Mouse (Mus musculus): ENCODE data around the gene Tac2. TPM values are rescaled to one million over a fixed set of nuclear protein-coding genes. Genes with fewer than 3 reads are reported as not detected.

Tac2 gene
- polyA plus RNA-seq, 1 experiment from 2014 or later = 0.74 TPM

DNA sequence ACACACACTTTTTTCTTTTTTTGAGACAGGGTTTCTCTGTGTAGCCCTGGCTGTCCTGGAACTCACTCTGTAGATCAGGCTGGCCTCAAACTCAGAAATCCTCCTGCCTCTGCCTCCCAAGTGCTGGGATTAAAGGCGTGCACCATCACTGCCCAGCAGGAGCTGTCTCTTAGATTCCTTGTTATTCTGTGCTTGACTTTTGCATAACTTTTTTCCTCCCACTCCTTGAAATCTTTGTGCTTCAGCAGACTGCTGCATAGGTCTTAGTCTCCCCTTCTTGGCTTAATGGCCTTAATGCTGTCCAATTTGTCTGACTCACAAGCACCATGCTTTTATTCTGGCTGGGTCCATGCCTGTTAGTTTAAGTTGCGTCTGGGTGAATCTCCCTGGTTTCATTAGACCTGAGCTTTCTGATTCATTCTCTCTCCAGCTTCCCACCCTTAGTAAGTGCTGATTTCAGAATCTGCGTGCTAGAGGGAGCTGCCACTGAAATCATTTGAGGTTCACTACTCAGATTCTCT is 15.4 kb upstream of the Tac2 start:
- no peak overlapping the region for H3K4me3 ChIP-seq (ENCODE audit: low read length)
- no peaks in the 10 kb centered on the region for H3K9me3 ChIP-seq (replicated peaks; ENCODE audit: control insufficient read depth, low read length)
- ATAC-seq (replicated peaks; ENCODE audit: extremely low read depth, insufficient read depth, low FRiP score) = no peak
- no peak overlapping the region for H3K9ac ChIP-seq (ENCODE audit: low read length)
- no peak overlapping the region for H3K4me2 ChIP-seq (ENCODE audit: low read depth, low read length)
- H3K27ac ChIP-seq (ENCODE audit: low read length) = no peak overlapping the region
- H3K36me3 ChIP-seq (ENCODE audit: control insufficient read depth, insufficient read depth) = no peaks in the 10 kb centered on the region
- WGBS = 79% methylated on average over 3 of the region's 3 CpGs
- H3K27me3 ChIP-seq (ENCODE audit: control insufficient read depth, insufficient read depth, low read length) = no peaks in the 10 kb centered on the region
- H3K4me1 ChIP-seq (ENCODE audit: control insufficient read depth, insufficient read depth, low read length) = peaks cover 6% of the 10 kb centered on the region

GRCm38 (mm10) chr10:127710331-127710730 is 13.9 kb upstream of the Tac2 start:
- H3K9me3 ChIP-seq (replicated peaks; ENCODE audit: control insufficient read depth, low read length) = no peaks in the 10 kb centered on the region
- WGBS = 55% methylated on average over 13 of the region's 13 CpGs
- ATAC-seq (replicated peaks; ENCODE audit: extremely low read depth, insufficient read depth, low FRiP score) = no peak

GRCm38 (mm10) chr10:127712736-127713135 is 11.5 kb upstream of the Tac2 start:
- peaks cover 2% of the 10 kb centered on the region; the same call in 1 of the 2 replicates for H3K4me1 ChIP-seq (ENCODE audit: control insufficient read depth, insufficient read depth, low read length)
- no peaks in the 10 kb centered on the region for H3K36me3 ChIP-seq (ENCODE audit: control insufficient read depth, insufficient read depth)
- no peaks in the 10 kb centered on the region for H3K27me3 ChIP-seq (ENCODE audit: control insufficient read depth, insufficient read depth, low read length)
- H3K9me3 ChIP-seq (replicated peaks; ENCODE audit: control insufficient read depth, low read length) = no peaks in the 10 kb centered on the region
- ATAC-seq (replicated peaks; ENCODE audit: extremely low read depth, insufficient read depth, low FRiP score) = no peak
- H3K27ac ChIP-seq (ENCODE audit: low read length) = no peak overlapping the region
- no peak overlapping the region for H3K4me2 ChIP-seq (ENCODE audit: low read depth, low read length)
- H3K9ac ChIP-seq (ENCODE audit: low read length) = no peak overlapping the region
- 68% methylated on average over 6 of the region's 6 CpGs for WGBS
- no peak overlapping the region for H3K4me3 ChIP-seq (ENCODE audit: low read length)

More at GRCm38 (mm10) chr10:127710331-127710730, 13.9 kb upstream of the Tac2 start:
- Histone ChIP-seq H3K4me1 (ENCODE audit: control insufficient read depth, insufficient read depth, low read length) (peaks cover 6% of the 10 kb centered on the region), H3K4me2 (ENCODE audit: low read depth, low read length) (no peak overlapping the region), H3K27ac (ENCODE audit: low read length) (no peak overlapping the region), H3K9ac (ENCODE audit: low read length) (no peak overlapping the region), H3K4me3 (ENCODE audit: low read length) (no peak overlapping the region), H3K36me3 (ENCODE audit: control insufficient read depth, insufficient read depth) (no peaks in the 10 kb centered on the region), H3K27me3 (ENCODE audit: control insufficient read depth, insufficient read depth, low read length) (no peaks in the 10 kb centered on the region)

- Histone ChIP-seq H3K27me3 (ENCODE audit: control insufficient read depth, insufficient read depth, low read length) (peaks cover 26% of the 10 kb centered on the region), H3K4me1 (ENCODE audit: control insufficient read depth, insufficient read depth, low read length) (0 out of 2 replicates have a peak, but pooled peaks cover 2% of the 10 kb centered on the region), H3K9me3 (replicated peaks; ENCODE audit: control insufficient read depth, low read length) (no peaks in the 10 kb centered on the region), H3K4me3 (ENCODE audit: low read length) (peak overlapping the region; percentile 5), H3K4me2 (ENCODE audit: low read depth, low read length) (peak overlapping the region; percentile 51), H3K9ac (ENCODE audit: low read length) (peak overlapping the region; percentile 18), H3K27ac (ENCODE audit: low read length) (no peak overlapping the region), H3K36me3 (ENCODE audit: control insufficient read depth, insufficient read depth) (no peaks in the 10 kb centered on the region)
- 11% methylated on average over 20 of the region's 20 CpGs for WGBS
- ATAC-seq (replicated peaks; ENCODE audit: extremely low read depth, insufficient read depth, low FRiP score) = no peak; the same call in 1 of the 2 replicates
These were observed 2.4 kb upstream of the Tac2 start for GRCm38 (mm10) chr10:127721671-127722418.

GRCm38 (mm10) chr10:127725136-127725535 is 858 bp downstream of the Tac2 start:
- H3K27ac ChIP-seq (ENCODE audit: low read length) = no peak overlapping the region
- no peak overlapping the region for H3K4me2 ChIP-seq (ENCODE audit: low read depth, low read length)
- no peak overlapping the region for H3K4me3 ChIP-seq (ENCODE audit: low read length)
- WGBS = 44% methylated on average over 4 of the region's 4 CpGs
- H3K36me3 ChIP-seq (ENCODE audit: control insufficient read depth, insufficient read depth) = no peaks in the 10 kb centered on the region
- ATAC-seq (replicated peaks; ENCODE audit: extremely low read depth, insufficient read depth, low FRiP score) = no peak
- no peak overlapping the region for H3K9ac ChIP-seq (ENCODE audit: low read length)
- H3K27me3 ChIP-seq (ENCODE audit: control insufficient read depth, insufficient read depth, low read length) = peaks cover 32% of the 10 kb centered on the region
- H3K4me1 ChIP-seq (ENCODE audit: control insufficient read depth, insufficient read depth, low read length) = 0 out of 2 replicates have a peak, but pooled peaks cover 2% of the 10 kb centered on the region
- H3K9me3 ChIP-seq (replicated peaks; ENCODE audit: control insufficient read depth, low read length) = no peaks in the 10 kb centered on the region

DNA sequence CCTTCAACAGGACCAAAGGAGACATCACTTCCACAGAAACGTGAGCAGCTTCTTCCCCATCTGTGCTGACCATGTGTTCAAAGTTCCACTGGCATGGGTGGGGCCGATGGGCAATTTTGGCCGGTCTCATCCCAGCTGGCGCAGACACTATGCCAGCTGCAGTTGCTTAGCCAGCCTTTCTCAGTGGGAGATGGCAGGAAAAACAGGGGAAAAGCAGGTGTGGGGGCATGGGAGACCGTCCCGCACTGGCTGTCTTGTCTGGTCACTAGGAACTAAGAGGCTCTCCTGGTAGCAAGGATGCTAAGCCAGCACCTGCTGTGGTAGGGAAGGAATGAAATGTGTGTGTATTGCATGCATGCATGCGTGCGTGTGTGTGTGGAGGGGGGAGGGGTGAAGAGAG is 4.2 kb downstream of the Tac2 start:
- no peak overlapping the region for H3K27ac ChIP-seq (ENCODE audit: low read length)
- no peaks in the 10 kb centered on the region for H3K36me3 ChIP-seq (ENCODE audit: control insufficient read depth, insufficient read depth)
- no peak overlapping the region for H3K4me3 ChIP-seq (ENCODE audit: low read length)
- no peak for ATAC-seq (replicated peaks; ENCODE audit: extremely low read depth, insufficient read depth, low FRiP score)
- no peak overlapping the region for H3K4me2 ChIP-seq (ENCODE audit: low read depth, low read length)
- no peaks in the 10 kb centered on the region for H3K9me3 ChIP-seq (replicated peaks; ENCODE audit: control insufficient read depth, low read length)
- H3K27me3 ChIP-seq (ENCODE audit: control insufficient read depth, insufficient read depth, low read length) = peaks cover 13% of the 10 kb centered on the region
- no peak overlapping the region for H3K9ac ChIP-seq (ENCODE audit: low read length)
- 72% methylated on average over 8 of the region's 8 CpGs for WGBS
- H3K4me1 ChIP-seq (ENCODE audit: control insufficient read depth, insufficient read depth, low read length) = no peaks in the 10 kb centered on the region

- H3K9ac ChIP-seq (ENCODE audit: low read length) = no peak overlapping the region
- no peak for ATAC-seq (replicated peaks; ENCODE audit: extremely low read depth, insufficient read depth, low FRiP score)
- H3K4me2 ChIP-seq (ENCODE audit: low read depth, low read length) = no peak overlapping the region
- H3K4me3 ChIP-seq (ENCODE audit: low read length) = no peak overlapping the region
- peaks cover 11% of the 10 kb centered on the region for H3K27me3 ChIP-seq (ENCODE audit: control insufficient read depth, insufficient read depth, low read length)
- WGBS = 59% methylated on average over 11 of the region's 11 CpGs
- H3K36me3 ChIP-seq (ENCODE audit: control insufficient read depth, insufficient read depth) = no peaks in the 10 kb centered on the region
- no peaks in the 10 kb centered on the region for H3K4me1 ChIP-seq (ENCODE audit: control insufficient read depth, insufficient read depth, low read length)
- H3K9me3 ChIP-seq (replicated peaks; ENCODE audit: control insufficient read depth, low read length) = no peaks in the 10 kb centered on the region
- no peak overlapping the region for H3K27ac ChIP-seq (ENCODE audit: low read length)
These were observed 6.1 kb downstream of the Tac2 start for GRCm38 (mm10) chr10:127730285-127730932.

DNA sequence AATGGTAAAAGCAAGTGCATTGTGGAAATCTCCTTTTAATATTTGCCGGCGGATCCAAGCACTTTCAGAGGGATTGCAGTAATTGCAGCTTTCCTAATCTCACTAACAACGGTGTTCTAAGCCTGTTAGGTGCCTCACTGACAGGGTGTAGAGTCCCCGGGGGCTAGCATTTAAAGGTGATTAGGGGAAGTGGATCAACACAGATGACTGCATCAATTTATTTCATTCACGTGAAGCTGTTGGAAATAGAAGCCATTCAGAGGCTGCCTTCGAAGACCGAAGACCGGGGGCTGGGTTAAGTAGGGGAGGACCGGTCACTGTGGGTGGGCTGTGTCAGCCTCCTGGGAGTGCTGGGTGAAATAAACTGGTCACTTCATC is 6.6 kb downstream of the Tac2 start:
- Histone ChIP-seq H3K9me3 (replicated peaks; ENCODE audit: control insufficient read depth, low read length) (no peaks in the 10 kb centered on the region), H3K36me3 (ENCODE audit: control insufficient read depth, insufficient read depth) (no peaks in the 10 kb centered on the region), H3K27ac (ENCODE audit: low read length) (no peak overlapping the region), H3K4me2 (ENCODE audit: low read depth, low read length) (no peak overlapping the region), H3K9ac (ENCODE audit: low read length) (no peak overlapping the region), H3K27me3 (ENCODE audit: control insufficient read depth, insufficient read depth, low read length) (peaks cover 6% of the 10 kb centered on the region; the same call in 1 of the 2 replicates), H3K4me1 (ENCODE audit: control insufficient read depth, insufficient read depth, low read length) (no peaks in the 10 kb centered on the region), H3K4me3 (ENCODE audit: low read length) (no peak overlapping the region)
- WGBS = 55% methylated on average over 9 of the region's 9 CpGs
- ATAC-seq (replicated peaks; ENCODE audit: extremely low read depth, insufficient read depth, low FRiP score) = no peak

DNA sequence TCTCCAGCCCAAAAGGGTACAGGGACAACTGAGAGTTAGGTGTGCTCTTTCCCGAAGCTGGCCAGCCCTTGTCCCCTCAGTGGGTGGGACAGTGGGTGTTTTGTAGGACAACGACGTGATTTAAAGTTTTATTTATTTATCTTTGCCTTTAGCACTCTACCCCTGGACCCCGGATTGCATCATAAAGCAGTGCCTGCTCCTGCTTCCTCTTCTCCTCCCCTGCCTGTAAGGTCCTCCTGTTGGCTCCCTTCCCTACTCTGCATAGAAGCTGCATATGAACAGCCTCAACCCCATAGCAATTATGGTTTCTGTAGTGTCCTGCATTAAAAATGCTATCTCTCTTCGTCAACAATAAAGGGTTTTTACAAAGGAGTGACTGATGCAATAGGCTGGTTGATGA is 7.1 kb downstream of the Tac2 start:
- H3K27ac ChIP-seq (ENCODE audit: low read length) = no peak overlapping the region
- no peaks in the 10 kb centered on the region for H3K9me3 ChIP-seq (replicated peaks; ENCODE audit: control insufficient read depth, low read length)
- H3K9ac ChIP-seq (ENCODE audit: low read length) = no peak overlapping the region
- no peak overlapping the region for H3K4me2 ChIP-seq (ENCODE audit: low read depth, low read length)
- H3K4me1 ChIP-seq (ENCODE audit: control insufficient read depth, insufficient read depth, low read length) = no peaks in the 10 kb centered on the region
- H3K4me3 ChIP-seq (ENCODE audit: low read length) = no peak overlapping the region
- peaks cover 6% of the 10 kb centered on the region; the same call in 1 of the 2 replicates for H3K27me3 ChIP-seq (ENCODE audit: control insufficient read depth, insufficient read depth, low read length)
- WGBS = 39% methylated on average over 5 of the region's 5 CpGs
- H3K36me3 ChIP-seq (ENCODE audit: control insufficient read depth, insufficient read depth) = no peaks in the 10 kb centered on the region
- ATAC-seq (replicated peaks; ENCODE audit: extremely low read depth, insufficient read depth, low FRiP score) = no peak
